Mouse (Mus musculus): ENCODE data around the gene Vasn. TPM values are rescaled to one million over a fixed set of nuclear protein-coding genes. Genes with fewer than 3 reads are reported as not detected.

Vasn gene
- total RNA-seq, 2 experiments from 2014 or later: 10.0 to 14.7 TPM

DNA sequence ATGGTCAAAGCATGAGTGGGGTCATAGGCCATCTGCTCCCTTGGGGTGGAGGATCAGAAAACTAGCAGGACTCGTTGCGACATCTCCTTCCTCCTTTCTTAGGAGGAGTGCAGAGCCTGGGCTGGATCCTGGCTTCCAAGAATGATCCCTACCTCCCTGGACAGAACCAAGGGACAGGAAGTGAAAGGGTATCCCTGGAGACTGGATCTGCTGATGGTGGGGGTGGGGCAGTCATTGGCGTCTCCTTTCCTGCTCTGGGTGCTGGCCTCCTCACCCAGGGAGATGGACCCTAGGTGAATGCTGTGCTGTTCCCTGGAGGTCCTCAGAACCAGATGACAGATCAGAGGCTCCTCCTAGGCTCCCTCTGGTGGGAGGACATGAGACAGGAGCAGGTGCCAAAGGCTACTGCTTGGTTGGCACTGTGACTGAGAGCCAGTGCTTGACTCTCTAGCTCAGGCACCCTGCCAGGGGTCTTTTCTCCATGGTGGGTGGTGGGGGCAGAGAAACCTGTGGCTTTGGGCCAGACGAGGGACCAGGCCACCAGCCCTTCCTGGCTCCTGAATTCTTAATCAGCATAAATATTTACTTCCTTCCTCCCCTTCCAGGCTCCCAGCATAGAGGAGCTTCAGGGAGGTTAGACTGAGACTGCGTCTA is 33.2 kb upstream of the Vasn start:
- DNase-seq: peak; percentile 67

DNA sequence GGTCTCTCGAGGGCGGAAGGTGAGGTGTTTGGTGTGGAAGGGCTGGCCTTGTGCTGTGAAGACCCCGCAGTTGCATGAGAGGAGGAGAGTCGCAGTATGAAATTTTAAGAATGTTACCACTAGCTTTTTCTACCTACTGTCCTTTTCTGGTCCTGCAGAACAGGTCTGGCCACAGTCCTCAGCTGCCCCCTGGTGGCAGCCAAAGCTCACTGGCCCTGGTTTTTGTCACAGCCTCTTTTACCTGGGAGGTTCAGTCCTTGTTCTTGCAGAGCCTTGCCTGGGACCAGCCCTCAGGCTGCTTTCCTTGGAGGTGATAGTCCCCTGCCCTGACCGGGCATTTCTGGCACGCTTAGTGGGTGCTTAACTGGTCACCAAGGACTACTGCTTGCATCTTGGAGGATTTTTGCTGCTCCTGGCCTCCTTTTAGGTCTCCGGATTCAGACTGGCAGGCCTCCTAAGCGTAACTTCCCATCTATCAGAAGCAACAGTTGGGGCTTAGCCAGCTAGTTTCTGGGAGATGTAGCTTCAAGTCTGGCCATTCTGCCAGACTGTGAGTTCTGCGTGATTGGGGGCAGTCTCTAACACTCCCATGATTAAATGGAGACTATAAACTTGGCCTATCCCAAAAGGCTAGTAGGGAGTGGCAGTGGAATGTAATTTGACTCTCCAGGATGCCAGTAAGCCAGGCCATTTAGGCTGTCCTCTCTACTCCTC is 31.8 kb upstream of the Vasn start:
- peak; percentile 89 for DNase-seq

DNA sequence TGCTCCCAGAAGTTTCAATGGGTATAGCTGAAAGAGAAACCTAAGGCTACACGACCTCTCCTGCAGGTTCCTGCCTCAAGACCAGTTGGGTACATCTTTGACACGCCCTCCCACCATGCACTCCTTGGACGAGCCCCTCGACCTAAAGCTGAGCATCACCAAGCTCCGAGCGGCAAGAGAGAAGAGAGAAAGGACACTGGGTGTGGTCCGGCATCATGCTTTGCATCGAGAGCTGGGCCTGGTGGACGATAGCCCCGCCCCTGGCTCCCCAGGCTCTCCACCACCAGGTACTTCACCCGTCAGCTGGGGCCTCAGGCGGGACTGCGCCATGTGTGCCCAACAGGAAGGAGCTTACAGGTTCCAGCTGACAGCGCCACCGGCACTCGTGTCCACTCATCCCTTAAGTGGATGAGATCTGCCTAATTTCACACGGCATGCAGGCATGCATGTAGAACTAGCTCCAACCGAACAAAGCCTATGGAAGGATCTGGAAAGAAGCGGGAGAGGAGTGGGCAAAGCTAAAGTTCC is 31.1 kb upstream of the Vasn start:
- no peak for DNase-seq

DNA sequence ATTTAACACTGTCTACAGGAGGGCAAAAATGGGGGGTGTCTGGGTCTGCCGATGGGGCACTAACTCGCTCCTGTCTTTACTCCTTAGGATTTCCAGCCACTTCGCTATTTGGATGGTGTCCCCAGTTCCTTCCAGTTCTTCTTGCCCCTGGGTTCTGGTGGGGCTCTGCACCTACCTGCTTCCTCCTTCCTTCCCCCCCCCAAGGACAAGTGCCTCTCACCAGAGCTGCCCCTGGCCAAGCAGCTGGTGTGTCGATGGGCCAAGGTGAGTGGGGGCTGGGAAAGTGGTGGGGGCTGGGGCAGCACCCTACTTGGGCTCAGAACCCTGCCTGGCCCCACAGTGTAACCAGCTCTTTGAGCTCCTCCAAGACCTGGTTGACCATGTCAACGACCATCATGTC is 28.5 kb upstream of the Vasn start:
- DNase-seq: no peak

DNA sequence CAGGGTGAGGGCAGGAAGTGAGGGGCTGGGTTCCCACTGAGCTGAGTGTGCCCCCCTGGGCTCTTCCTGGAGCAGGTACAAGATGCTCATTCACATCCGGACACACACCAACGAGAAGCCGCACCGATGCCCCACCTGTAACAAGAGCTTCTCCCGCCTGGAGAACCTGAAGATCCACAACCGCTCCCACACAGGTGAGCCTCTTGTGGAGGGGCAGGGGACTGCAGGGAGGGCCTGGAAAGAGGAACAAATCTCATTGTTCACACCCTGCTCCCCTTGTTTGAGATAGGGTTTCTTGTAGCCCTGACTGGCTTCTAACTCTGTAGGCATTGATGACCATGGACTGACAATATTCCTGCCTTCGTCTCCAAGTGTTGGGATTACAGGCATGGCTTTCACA is 28.1 kb upstream of the Vasn start:
- DNase-seq: no peak

DNA sequence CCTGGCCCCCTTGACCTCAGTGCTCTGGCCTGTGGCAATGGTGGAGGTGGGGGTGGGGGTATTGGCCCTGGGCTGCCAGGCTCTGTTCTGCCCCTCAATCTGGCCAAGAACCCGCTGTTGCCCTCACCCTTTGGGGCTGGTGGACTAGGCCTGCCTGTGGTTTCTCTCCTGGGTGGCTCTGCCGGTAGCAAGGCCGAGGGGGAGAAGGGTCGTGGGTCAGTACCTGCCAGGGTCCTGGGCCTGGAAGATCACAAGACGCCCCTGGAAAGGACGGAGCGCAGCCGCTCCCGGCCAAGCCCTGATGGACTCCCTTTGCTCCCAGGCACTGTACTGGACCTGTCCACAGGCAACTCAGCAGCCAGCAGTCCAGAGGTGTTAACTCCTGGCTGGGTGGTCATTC is 26.0 kb upstream of the Vasn start:
- no peak for DNase-seq

DNA sequence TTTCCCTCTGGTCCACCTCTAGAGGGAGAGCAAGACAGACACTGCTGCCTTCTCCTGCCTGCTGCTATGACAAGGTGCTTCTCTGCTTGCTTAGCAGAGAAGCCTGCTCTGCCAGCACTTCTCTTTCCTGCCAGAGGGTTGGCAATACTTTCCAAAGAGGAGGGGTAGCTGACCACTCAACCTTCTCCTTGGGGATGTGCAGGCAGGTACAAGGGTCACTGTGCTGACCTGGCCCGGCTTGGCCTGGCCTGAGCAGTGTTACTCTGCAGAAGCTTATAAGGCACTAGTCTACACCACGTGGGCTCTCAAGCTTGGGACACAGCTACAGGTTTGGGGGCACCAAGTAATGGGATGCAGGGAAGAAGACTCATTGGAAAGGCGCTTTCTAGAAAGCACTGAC is 25.1 kb upstream of the Vasn start:
- DNase-seq: peak; percentile 56

DNA sequence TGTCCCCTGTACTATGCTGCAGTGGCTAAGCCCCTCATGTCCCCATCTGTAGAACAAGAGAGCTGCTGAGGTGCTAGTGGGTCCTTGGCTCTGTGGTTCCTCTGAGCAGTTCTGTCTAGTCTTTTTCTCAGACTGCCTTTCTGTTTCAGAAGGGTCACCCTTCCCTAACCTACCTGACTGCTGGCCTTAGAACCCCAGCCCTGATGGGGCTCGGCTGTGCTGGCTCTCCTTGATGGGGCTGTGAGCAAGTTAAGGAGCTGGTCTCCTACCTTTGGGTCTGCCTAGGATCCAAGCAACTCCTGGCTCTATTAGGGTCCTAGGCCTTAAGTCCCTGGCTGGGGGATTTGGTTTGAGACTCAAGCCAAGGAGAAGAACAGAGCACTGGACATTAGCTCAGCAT is 24.4 kb upstream of the Vasn start:
- DNase-seq: no peak

DNA sequence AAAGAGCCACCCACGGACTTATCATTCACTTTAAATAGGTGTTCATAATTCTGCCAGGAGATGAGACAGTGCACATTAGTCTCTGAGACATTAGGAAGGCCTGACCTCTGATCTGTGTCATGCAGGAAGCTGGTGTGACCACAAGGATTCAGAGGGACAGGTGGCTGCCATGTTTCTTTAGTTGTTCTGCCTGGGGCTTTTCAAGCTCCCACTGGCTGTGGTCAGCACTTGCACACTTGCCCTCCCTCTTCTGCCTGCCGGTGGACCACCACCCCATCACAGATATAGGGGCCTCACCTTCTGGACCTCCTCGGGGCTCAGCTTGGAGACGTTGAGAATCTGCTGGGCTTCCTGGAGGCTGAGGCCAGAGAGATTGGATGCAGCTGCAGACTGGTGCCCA is 22.9 kb upstream of the Vasn start:
- no peak for DNase-seq

DNA sequence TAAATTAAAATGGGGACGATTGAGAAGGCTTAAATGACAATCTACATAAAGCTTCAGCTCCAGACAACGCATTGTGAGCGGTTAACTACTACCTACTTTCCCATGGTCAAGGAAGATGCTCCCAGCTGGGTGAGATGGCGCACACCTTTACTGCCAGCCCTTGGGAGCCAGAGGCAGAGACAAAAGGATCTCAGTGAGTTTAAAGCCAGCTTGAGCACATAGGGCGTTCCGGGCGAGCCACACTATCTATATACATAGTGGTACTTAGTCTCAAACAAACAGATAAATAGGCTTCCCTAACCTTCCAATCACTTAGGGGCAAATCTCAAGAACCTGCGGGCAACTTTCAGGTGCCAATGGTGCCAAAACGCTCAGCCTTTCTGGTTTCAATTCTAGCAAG is 15.7 kb upstream of the Vasn start:
- no peak for DNase-seq

DNA sequence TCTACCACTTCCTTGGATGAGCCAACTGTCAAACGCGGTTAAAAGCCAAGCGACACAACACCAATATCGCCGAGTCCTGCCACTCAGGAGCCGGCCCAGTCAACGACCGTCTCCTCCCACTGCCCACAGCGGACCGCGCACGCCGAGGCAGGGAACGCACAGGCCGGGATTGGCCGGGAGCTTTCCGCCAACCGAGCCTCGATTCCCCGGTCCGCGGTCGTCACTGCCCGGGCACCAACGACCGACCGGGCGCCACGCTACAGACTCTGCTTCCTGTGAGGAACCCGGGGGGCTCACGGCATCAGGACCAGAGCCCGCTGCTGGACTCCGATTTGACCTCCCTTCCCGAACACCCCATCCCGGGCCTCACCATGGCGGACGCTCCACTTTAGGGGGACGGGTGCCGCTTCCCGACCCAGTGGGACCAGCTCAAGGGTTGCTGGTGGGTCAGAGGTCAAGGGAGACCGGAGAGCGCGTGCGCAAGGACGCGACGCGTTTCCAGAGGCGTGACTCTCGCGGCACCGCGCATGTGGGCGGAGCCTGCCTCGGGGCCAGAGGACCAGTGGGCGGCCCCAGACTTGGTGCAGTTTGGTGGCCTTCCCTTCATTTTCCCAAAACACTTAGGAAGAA is 15.1 kb upstream of the Vasn start, which contains the start of gene Pam16:
Pam16 (minus strand) TSS at position 508 of the 630 bp plus-strand sequence.
- DNase-seq: peak; percentile 95

DNA sequence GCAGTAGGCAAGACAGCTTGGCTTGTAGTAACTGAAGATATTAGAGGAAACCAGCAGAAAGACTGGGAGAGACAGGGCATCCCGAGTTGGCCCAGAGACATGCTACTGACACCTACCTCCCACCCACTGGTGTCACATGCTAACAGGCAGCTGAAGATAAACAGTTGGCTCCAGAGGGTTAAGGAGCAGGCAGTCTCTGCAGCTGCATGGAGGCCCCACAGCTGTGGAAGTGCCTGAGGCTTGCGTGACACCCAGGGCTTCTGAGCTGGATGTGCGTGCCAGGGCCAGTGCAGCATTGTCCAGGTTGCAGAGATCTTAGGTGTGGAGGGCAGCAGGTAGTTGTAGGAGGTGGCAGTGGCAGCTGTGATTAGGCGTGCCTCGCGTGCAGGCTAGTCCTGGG is 12.6 kb upstream of the Vasn start:
- no peak for DNase-seq

DNA sequence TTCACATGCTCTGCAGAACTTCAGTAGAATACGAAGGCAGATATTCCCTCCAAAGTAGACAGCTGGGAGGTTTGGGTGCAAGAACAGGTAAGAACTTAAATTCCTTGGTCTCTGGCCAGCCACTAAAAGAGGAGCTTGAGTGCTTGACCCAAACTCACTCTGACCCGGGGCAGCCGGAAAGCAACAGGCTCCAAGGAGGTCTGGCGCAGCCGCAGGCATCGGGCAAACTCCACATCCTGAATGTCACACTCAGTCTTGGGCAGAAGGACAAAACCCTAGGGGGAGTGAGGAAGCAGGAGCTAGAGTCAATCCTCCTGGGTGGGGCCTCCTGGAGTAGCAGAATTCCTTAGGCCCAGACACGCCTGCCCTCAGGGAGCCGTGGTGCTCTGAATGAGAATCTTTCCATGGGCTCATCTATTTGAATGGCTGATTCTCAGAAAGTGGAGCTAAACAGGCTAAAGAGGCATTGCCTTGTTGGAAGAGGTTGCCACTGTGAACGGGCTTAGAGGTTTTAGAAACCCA is 10.8 kb upstream of the Vasn start:
- no peak for DNase-seq

DNA sequence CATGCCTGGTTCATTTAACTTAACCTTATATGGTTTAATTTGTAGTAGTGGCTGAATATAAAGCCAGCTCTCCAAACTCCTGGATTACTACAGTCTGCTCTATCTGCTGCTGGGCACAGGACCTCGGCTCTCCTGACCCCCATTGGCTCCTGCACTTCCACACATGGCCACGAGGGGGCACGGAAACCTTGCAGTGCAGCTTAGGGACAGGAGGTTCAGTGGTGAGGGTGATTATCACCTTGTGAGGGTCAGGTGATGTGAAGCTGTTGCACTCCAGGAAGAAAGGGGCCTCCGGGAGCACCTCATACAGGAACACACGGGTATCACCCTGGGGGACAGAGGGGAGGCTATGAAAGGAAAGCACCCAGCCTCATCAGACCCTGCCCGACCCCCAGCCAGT is 9.8 kb upstream of the Vasn start:
- DNase-seq: peak; percentile 92

DNA sequence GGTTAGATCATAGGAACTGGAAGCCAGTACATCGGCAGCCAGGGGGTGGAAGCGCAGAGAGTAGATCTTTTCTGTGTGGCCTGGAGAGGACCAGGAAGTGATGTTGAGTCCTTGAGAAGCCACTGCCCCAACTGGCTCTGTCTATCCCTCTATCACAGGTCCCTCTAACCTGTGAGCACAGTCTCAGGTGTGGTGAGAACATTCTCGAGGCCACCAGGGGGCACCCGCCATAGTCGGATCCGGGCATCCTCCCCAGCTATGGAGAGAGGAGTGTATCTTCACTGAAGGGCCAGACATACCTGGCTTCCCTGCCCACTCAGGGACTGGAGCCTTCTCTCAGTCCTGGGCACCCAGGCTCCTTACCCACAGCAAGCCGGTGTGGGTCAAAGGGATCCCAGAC is 7.7 kb upstream of the Vasn start:
- DNase-seq: no peak

DNA sequence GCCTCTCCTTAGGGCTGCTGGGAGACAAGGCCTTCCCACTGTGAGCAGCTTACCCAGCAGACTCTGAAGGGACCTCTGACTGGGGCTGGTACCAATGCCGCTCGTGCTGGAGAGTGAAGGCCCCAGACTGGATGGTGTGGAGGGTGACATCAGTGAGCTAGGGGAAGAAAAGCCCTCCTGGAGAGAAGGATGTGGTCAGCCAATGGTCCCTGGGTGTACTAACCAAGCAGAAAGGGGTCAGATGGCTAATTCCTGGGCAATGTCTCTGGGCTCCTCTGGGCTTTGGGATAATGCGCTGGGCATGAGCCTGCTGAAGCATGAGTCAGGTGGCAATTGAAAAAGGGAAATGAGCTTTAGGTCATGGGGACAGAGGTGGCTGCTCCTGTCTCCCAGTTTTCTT is 6.1 kb upstream of the Vasn start:
- DNase-seq: no peak

DNA sequence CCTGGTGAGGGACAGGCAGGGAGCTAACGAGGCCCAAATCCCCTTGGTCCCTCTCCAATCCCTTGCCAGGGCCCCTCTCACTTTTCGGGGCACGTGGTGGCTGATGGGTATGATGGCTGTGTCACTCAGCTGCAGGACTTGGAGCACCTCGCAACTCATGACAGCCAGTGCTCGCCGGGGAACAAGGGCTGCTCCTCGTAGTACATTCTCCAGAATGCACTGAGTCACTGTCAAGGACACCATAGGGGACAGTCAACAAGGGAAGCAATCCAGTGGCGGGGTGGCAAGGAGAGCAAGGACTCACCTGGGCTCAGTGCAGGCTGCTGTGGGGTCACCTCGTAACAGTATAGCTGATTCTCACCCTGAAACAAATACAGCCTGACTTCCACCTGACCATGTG is 5.1 kb upstream of the Vasn start:
- DNase-seq: peak; percentile 8

DNA sequence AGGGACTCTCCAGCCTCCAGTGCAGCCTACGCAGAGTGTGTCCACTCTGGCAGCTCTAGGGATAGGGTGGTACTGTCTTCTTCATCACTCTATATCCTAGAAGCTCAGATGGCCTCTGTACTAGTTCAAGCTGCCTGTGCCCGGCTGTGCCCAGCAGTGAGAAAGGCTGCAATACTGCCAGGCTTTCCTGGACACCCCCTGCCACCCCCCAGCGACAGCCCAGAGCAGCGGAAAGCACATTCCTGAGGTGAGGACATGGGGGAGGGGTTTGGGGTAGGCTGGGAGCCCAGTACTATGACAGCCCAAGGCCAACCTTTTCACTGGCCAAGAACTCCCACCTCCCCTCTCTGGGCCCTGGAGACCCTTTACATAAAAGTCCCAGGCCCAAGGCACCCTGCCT is 4.0 kb upstream of the Vasn start:
- no peak for DNase-seq

DNA sequence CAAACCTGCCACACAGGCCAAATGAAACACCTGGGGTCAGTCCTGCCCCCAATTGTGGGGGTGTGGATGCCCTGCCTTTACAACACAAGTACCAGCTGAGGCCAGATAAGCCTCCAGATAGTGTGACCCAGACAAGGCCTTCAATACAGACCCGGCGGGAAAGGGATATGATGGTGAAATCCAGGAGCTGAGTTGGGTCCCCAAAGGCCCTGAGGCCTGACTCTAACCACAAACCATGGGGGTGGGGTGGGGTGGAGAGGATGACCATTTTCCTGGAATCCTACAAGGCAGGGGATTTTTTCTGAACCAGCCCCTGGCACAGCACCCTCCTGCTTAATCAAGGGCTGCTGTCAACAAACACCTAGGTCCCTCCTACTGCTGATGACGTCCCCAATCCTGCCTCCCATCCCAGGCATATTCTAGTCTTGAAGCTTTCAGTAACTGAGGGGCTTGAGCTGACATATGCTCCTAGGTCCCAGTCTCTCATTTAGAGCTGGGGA is 800 bp upstream of the Vasn start:
- DNase-seq: no peak

DNA sequence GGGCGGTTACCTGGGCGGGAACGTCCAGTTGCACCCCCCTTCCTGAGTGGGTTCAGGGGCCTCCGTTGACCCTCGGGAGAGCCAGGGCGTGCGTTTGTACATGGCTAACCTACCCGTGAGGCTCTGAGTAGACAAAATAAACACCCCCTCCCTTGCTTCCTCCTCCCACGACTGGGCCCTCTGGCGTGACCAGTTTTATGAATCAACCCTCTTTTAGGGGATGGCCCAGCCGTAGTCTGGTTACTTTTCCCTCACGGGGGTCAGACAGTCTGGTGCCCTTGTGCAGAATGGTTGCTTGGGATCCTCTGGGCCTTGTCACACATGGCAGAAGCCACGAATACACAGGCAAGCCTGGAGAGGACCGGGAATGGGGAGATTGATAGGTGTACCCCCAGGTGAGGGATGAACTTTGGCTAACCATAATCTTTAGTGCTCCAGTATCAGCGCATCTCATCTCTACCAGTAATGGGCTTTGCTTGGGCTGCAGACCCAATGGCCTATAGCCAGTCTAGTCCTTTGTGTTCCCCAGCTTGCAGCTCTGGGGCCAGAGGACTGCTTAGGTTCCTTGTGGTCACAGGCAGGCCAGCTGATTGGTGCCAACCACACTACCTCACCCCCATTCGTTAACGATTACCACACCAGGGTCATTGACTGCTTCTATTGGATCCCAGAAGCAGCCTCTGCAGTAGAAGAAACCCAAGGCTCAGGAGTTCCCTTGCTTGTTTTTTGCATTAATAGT is 695 bp downstream of the Vasn start:
- peak; percentile 29 for DNase-seq

DNA sequence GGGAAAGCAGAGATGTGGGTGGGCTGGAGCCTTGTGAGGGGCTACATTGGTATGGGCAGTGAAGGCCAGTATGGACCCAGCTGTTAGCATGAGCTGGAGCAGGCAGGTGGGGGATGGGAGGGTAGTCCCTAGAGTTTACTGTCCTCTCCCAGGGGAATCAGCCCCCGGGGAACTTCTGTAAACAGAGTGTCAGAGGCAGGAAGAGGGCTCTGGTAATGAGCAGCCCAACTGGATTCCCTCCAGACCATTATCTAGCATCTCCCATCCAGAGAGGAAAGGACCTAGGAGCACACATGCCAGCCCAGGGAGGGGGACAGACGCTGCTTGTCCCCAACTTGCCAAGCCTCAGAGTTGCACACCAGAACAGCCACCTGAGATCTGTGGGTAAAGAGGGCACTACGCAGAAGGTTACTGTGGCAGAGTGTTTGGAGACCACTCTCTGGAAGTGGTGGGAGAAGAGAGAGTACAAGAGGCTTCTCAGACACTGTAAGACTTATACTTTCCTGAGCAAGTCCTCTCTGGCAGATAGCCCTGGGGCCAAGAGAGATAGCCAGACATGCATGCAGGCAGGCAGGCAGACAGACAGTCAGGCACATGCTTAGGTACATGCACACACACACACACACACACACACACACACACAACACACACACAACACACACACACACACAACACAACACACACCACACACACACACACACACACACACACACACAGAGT is 1.5 kb downstream of the Vasn start:
- no peak for DNase-seq

DNA sequence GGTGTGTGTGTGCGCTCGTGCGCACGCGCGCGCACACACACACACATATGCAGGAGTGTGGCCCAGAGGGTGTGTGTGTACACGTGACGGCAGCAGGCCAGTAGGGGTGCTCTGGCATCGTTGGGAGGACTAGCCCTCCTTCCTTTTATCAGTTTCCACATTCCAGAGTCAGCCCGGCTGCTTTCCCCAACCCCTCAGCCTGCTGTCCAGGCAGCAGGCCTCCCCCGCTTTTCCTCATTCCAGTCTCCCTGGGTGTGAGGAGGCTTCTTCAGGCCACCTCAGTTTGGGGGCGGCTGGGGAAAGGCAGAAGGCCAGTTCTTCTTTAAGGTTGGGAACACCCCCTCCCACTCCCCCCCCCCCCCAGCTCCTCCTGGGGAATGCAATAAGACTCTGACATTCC is 2.4 kb downstream of the Vasn start:
- no peak for DNase-seq

All from adrenal gland, postnatal 10 days (tissue).